Mouse (Mus musculus) small intestine, adult 2 months (tissue): ENCODE measurements at regions not wholly inside any gene's neighbourhood (a gene's known extent, or its start where the extent isn't known, plus 50 kb on each side); places are given as distances from the start of the nearest gene placed in this dataset.

ENCODE experiments used
- H3K27ac ChIP-seq: fragments of 200-500 bp; 2 replicates; pipeline ENCODE4 v1.5.1; 2012; ENCODE audit warnings: low read depth, low read length, control low read depth, inconsistent platforms; ENCODE audit not compliant: insufficient read depth
- H3K27me3 ChIP-seq: fragments of 200-500 bp; 2 replicates; pipeline ENCODE4 v1.6.1; 2012; ENCODE audit warnings: mild to moderate bottlenecking, moderate library complexity, low read length, inconsistent platforms; ENCODE audit not compliant: control insufficient read depth, insufficient read depth
- H3K36me3 ChIP-seq: fragments of 200-500 bp; 2 replicates; pipeline ENCODE4 v1.6.1; 2012; ENCODE audit warnings: mild to moderate bottlenecking, low read length, control low read depth, inconsistent platforms; ENCODE audit not compliant: control insufficient read depth, insufficient read depth
- H3K4me1 ChIP-seq: fragments of 200-500 bp; 2 replicates; pipeline ENCODE4 v1.6.1; 2012; ENCODE audit warnings: low read length, inconsistent platforms, mixed read lengths; ENCODE audit not compliant: control insufficient read depth, insufficient read depth, insufficient read length
- H3K4me3 ChIP-seq: fragments of 200-500 bp; 2 replicates; pipeline ENCODE4 v1.5.1; 2012; ENCODE audit warnings: low read depth, mild to moderate bottlenecking, control low read depth, inconsistent platforms, low read length, moderate library complexity
- CTCF ChIP-seq: fragments of 200-500 bp; IDR thresholded peaks from 2 replicates; pipeline ENCODE4 v1.5.1; 2012; ENCODE audit warnings: low read depth, mild to moderate bottlenecking, control low read depth, inconsistent platforms, low read length, moderate library complexity, mixed read lengths; ENCODE audit not compliant: insufficient replicate concordance, insufficient read length; ENCODE audit errors: extremely low read depth
- POLR2A ChIP-seq: fragments of 200-500 bp; IDR thresholded peaks from 2 replicates; pipeline ENCODE4 v1.6.1; 2012; ENCODE audit warnings: low read depth, mild to moderate bottlenecking, control low read depth, inconsistent platforms, low read length, moderate library complexity
- WGBS: fragments of 180-500 bp; shearing (Covaris S2); methylation state at CpG from one replicate; pipeline ENCODE4 v1.1.7; 2018; 5-methylcytosine and 5-hydroxymethylcytosine counted together

DNA sequence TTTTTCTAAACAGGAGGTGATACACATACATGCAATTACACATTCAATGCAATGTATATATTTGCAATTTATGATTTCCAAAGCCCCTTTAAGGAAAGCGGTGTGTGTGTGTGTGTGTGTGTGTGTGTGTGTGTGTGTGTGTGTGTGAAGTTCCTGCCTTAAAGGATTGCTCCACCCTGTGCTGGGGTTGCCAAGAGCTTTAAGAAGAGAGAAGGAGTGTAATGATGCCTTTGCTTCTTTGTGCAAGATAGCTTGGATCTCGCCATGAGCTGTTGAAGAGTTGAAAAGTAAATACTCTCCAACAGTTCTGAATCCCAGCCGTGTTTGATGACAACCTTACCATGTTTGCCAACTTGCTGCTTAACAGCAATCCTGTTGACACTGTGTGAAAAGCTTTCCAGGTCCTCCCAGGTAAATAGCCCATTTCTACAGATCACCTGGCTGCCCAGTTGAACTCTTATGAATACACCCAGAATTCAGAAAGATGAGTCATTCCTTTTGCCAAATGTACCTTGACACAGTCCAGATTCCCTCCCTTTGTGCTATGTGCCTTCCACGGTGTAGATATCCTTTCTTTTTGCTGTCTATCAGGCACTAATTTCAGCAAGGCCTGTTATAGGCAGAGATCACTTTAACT is 216.3 kb downstream of the Ikzf2 start:
- no peak overlapping the region for H3K27ac ChIP-seq
- no peak for TF ChIP-seq POLR2A
- TF ChIP-seq CTCF = no peak
- WGBS = 46% methylated on average over 4 of the region's 4 CpGs
- H3K27me3 ChIP-seq = no peaks in the 10 kb centered on the region
- no peak overlapping the region for H3K4me3 ChIP-seq
- no peaks in the 10 kb centered on the region for H3K36me3 ChIP-seq
- no peaks in the 10 kb centered on the region for H3K4me1 ChIP-seq

DNA sequence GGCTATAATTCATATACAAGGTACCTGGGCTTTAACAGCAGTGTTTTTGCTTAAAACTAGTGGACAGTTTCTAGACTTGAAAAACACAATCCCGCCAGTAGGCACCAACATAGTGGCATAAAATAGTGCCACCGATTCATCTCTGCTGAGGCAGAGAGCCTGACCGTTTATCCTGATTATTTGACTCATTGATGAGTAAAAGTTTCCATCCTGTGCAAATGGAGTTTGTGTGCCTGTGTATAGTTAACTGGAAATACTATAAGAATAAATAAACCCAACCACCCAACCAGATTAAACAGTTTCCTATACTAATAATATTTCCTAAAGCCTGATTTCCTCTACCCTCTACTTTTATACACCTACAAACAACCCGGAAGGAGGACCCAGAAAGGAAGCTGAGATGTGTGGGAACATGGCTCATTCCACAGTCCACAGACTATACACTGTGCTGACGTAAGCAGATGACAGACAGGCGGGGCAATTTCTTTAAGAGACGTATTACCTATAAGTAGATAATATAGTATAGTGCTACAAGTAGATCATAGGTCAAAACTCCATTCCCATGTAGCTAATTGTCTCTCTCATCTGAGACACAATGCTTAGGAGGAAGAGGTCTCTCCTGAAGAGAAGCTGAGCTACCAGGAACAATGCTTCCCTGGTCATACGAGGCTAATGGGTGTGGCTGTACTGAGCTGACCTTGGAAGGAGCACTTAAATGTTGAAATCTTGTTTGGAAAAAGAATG is 217.7 kb downstream of the Ikzf2 start:
- 53% methylated on average over 8 of the region's 8 CpGs for WGBS

DNA sequence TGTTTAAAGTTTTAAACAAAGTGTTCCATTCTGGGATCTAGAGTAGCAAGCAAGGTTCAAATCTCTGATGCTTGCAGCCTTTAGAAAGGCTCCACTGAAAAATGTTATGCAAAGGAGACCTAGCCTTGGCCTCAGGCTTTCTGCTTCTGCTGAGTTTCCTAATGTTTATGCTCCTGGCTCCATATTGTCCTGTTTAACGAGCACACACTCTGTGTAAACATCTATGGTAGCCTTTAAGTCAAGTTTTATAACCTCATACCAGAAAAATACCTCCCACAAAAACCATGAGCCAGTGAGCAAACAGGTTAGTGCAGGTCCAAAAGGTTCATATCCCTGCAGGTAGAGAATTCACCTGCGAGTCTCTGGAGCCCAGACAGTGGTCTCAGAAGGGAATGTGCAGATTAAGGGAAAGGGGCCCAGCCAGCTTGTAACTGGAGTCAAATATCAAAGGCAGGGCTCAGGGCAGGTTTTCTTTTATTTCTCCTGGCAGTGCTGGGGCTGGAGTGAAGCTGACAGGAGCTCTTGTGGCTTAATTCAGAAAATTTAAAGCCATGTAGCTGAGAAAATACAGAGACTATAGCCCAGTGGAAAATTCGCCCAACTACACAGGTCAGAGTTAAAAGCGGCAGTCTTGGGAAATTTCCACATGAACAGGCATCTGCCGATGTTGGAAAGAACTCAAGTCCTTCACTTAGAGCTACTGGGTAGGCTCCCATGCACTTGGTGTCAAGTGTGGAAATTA is 220.3 kb downstream of the Ikzf2 start:
- WGBS = 31% methylated on average over 5 of the region's 5 CpGs
- H3K4me3 ChIP-seq = no peak overlapping the region
- TF ChIP-seq CTCF (no peak), POLR2A (no peak)
- no peaks in the 10 kb centered on the region for H3K27me3 ChIP-seq
- H3K36me3 ChIP-seq = no peaks in the 10 kb centered on the region
- H3K4me1 ChIP-seq = no peaks in the 10 kb centered on the region
- no peak overlapping the region for H3K27ac ChIP-seq

More for the DNA sequence above, 217.7 kb downstream of the Ikzf2 start:
- H3K36me3 ChIP-seq = no peaks in the 10 kb centered on the region
- no peak overlapping the region for H3K27ac ChIP-seq
- no peaks in the 10 kb centered on the region for H3K27me3 ChIP-seq
- TF ChIP-seq POLR2A (no peak), CTCF (no peak)
- no peaks in the 10 kb centered on the region for H3K4me1 ChIP-seq
- no peak overlapping the region for H3K4me3 ChIP-seq

DNA sequence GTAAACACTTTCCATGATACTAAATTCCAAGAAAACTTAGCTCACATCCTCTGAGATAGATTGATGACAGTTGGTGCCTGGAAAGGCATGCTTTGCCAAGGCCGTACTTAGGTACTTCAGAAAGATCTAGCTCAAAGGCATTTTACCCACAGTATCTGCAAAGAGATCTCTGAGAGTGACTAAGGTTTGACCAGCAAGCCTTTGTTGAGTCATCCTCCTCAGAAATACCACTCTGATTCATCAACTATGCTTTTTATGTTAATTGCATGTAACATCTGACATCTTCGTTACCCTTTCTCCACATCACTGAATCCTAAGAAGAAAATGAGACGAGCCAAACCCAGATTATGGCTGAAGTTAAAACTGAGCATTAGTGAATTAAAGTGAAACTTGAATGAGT is 225.9 kb downstream of the Ikzf2 start:
- Histone ChIP-seq H3K27ac (no peak overlapping the region), H3K4me1 (no peaks in the 10 kb centered on the region), H3K27me3 (no peaks in the 10 kb centered on the region), H3K36me3 (no peaks in the 10 kb centered on the region), H3K4me3 (no peak overlapping the region)
- WGBS = 81% methylated on average over 3 of the region's 3 CpGs
- no peak for TF ChIP-seq POLR2A
- TF ChIP-seq CTCF = no peak

DNA sequence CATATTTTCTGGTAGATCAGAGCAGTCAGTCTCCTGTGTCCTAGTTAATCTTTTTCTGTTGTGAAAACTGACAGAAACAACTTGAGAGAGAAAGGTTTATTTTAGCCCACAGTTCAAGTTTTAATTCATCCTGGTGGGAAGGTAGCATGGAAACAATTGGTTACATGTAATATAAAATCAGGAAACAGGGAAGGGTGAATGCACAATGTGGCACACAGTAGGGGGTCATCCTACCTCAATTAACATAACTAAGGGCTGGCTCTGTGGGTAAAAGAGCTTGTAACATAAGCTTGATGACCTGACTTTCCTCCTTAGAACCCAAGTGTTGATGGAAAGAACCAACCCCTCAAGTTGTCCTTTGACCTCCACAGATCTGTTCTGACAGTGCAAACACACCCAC is 227.1 kb downstream of the Ikzf2 start:
- Histone ChIP-seq H3K36me3 (no peaks in the 10 kb centered on the region), H3K27ac (no peak overlapping the region), H3K4me1 (no peaks in the 10 kb centered on the region), H3K27me3 (no peaks in the 10 kb centered on the region), H3K4me3 (no peak overlapping the region)
- TF ChIP-seq POLR2A = no peak
- TF ChIP-seq CTCF = no peak

DNA sequence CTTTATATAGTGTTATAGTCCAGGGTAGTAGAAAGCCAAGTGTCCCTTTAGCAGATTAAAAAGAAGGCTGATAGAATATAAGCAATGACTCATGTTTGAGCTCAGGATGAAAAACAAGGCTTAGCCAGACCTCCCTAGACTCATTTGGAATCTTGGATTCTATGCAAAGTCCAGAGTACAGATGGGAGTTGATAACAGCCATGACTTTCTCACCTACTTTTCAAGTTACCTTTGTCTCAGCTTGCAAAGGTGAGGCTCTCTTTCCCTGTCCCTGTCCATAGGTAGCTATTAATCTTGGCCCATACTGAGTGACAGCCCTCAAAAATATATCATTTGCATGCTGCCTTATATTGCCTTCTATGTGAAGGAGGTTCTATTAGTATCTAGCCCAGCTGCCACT is 229.6 kb downstream of the Ikzf2 start:
- H3K36me3 ChIP-seq = no peaks in the 10 kb centered on the region
- TF ChIP-seq CTCF (no peak), POLR2A (no peak)
- no peaks in the 10 kb centered on the region for H3K27me3 ChIP-seq
- H3K4me3 ChIP-seq = no peak overlapping the region
- no peak overlapping the region for H3K27ac ChIP-seq
- no peaks in the 10 kb centered on the region for H3K4me1 ChIP-seq

DNA sequence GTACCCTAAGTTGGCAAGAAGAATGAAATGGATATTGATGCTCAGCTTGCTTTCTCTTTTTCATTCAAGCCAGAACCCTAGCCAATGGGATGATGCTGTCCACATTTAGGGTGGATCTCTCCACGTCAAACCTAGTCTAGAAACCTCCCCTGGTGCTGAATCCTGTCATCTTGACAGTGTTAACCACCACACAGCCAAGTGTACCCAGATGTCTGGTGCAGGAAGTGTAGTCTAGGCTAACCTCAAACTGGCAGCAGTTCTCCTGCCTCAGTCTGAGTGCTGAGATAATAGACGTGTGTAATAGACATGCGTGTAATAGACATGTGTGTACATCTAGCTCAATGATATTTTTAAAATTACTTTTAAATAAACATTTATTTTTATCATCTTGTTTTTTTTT is 233.1 kb downstream of the Ikzf2 start:
- Histone ChIP-seq H3K4me3 (no peak overlapping the region), H3K4me1 (no peaks in the 10 kb centered on the region), H3K27me3 (no peaks in the 10 kb centered on the region), H3K36me3 (no peaks in the 10 kb centered on the region), H3K27ac (no peak overlapping the region)
- 78% methylated on average over 3 of the region's 3 CpGs for WGBS
- TF ChIP-seq POLR2A = no peak
- no peak for TF ChIP-seq CTCF
